Mouse (Mus musculus): ENCODE results near the gene Myh14. TPM values are rescaled to one million over a fixed set of nuclear protein-coding genes. Genes with fewer than 3 reads are reported as not detected.

The Myh14 gene
- polyA plus RNA-seq, 1 experiment from 2014 or later: 1.7 TPM

- H3K4me2 ChIP-seq (ENCODE audit: low read depth, low read length, severe bottlenecking): no peak overlapping the region
- no peak for DNase-seq (ENCODE audit: low spot score)
- no peaks in the 10 kb centered on the region for H3K4me1 ChIP-seq (replicated peaks; ENCODE audit: control insufficient read depth, insufficient read depth, low read length)
- no peak overlapping the region for H3K9ac ChIP-seq (ENCODE audit: low read length)
- no peak for ATAC-seq (replicated peaks; ENCODE audit: low FRiP score)
- H3K27ac ChIP-seq (ENCODE audit: low read depth, low read length): no peak overlapping the region
- no peaks in the 10 kb centered on the region for H3K36me3 ChIP-seq (ENCODE audit: control insufficient read depth, insufficient read depth, low read length)
- 68% methylated on average over 14 of the region's 14 CpGs for WGBS
- H3K27me3 ChIP-seq (ENCODE audit: control insufficient read depth, insufficient read depth, low read length): no peaks in the 10 kb centered on the region
- no peaks in the 10 kb centered on the region for H3K9me3 ChIP-seq (ENCODE audit: control insufficient read depth, low read length)
- H3K4me3 ChIP-seq (ENCODE audit: low read depth, low read length): no peak overlapping the region
These were observed 45.8 kb downstream of the Myh14 start for GRCm38 (mm10) chr7:44624828-44625227.

GRCm38 (mm10) chr7:44624543-44624826, 46.2 kb downstream of the Myh14 start:
- WGBS: 87% methylated on average over 3 of the region's 3 CpGs
- no peak overlapping the region for H3K4me2 ChIP-seq (ENCODE audit: low read depth, low read length, severe bottlenecking)
- no peaks in the 10 kb centered on the region for H3K9me3 ChIP-seq (ENCODE audit: control insufficient read depth, low read length)
- no peaks in the 10 kb centered on the region for H3K36me3 ChIP-seq (ENCODE audit: control insufficient read depth, insufficient read depth, low read length)
- no peak for ATAC-seq (replicated peaks; ENCODE audit: low FRiP score)
- DNase-seq (ENCODE audit: low spot score): no peak
- no peak overlapping the region for H3K9ac ChIP-seq (ENCODE audit: low read length)
- H3K4me1 ChIP-seq (replicated peaks; ENCODE audit: control insufficient read depth, insufficient read depth, low read length): no peaks in the 10 kb centered on the region
- no peak overlapping the region for H3K27ac ChIP-seq (ENCODE audit: low read depth, low read length)
- H3K4me3 ChIP-seq (ENCODE audit: low read depth, low read length): no peak overlapping the region
- H3K27me3 ChIP-seq (ENCODE audit: control insufficient read depth, insufficient read depth, low read length): no peaks in the 10 kb centered on the region

- Histone ChIP-seq H3K27ac (ENCODE audit: low read depth, low read length) (no peak overlapping the region), H3K4me3 (ENCODE audit: low read depth, low read length) (no peak overlapping the region), H3K9ac (ENCODE audit: low read length) (no peak overlapping the region), H3K27me3 (ENCODE audit: control insufficient read depth, insufficient read depth, low read length) (no peaks in the 10 kb centered on the region), H3K36me3 (ENCODE audit: control insufficient read depth, insufficient read depth, low read length) (no peaks in the 10 kb centered on the region), H3K4me1 (replicated peaks; ENCODE audit: control insufficient read depth, insufficient read depth, low read length) (no peaks in the 10 kb centered on the region), H3K9me3 (ENCODE audit: control insufficient read depth, low read length) (no peaks in the 10 kb centered on the region), H3K4me2 (ENCODE audit: low read depth, low read length, severe bottlenecking) (no peak overlapping the region)
- ATAC-seq (replicated peaks; ENCODE audit: low FRiP score) (no peak), DNase-seq (ENCODE audit: low spot score) (no peak)
- 48% methylated on average over 18 of the region's 18 CpGs for WGBS
These were observed 46.7 kb downstream of the Myh14 start for GRCm38 (mm10) chr7:44623714-44624542.

DNA sequence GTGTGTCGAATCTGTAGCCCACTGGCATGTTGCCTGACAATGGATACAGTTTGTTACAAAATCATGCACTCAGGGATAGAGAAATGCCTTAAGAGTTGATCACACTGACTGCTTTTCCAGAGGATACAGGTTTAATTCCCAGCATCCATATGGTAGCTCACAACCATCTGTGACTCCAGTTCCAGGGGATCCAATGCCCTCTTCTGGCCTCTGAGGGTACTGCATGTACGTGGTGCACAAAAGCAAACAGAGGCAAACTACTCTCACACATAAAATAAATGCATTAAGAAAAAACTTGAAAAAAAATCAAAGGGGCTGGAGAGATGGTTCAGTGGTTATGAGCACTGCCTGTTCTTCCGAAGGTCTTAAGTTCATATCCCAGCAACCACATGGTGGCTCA, 53.6 kb downstream of the Myh14 start:
- Histone ChIP-seq H3K27ac (ENCODE audit: low read depth, low read length) (no peak overlapping the region), H3K36me3 (ENCODE audit: control insufficient read depth, insufficient read depth, low read length) (no peaks in the 10 kb centered on the region), H3K4me2 (ENCODE audit: low read depth, low read length, severe bottlenecking) (no peak overlapping the region), H3K4me1 (replicated peaks; ENCODE audit: control insufficient read depth, insufficient read depth, low read length) (peaks cover 5% of the 10 kb centered on the region; the same call in 1 of the 2 replicates), H3K9me3 (ENCODE audit: control insufficient read depth, low read length) (no peaks in the 10 kb centered on the region), H3K27me3 (ENCODE audit: control insufficient read depth, insufficient read depth, low read length) (peaks cover 10% of the 10 kb centered on the region), H3K9ac (ENCODE audit: low read length) (no peak overlapping the region), H3K4me3 (ENCODE audit: low read depth, low read length) (no peak overlapping the region)
- DNase-seq (ENCODE audit: low spot score) (no peak), ATAC-seq (replicated peaks; ENCODE audit: low FRiP score) (no peak)
- WGBS: 73% methylated on average over 3 of the region's 3 CpGs

- Histone ChIP-seq H3K9ac (ENCODE audit: low read length) (no peak overlapping the region), H3K27me3 (ENCODE audit: control insufficient read depth, insufficient read depth, low read length) (peaks cover 10% of the 10 kb centered on the region), H3K4me1 (replicated peaks; ENCODE audit: control insufficient read depth, insufficient read depth, low read length) (peaks cover 5% of the 10 kb centered on the region; the same call in 1 of the 2 replicates), H3K9me3 (ENCODE audit: control insufficient read depth, low read length) (no peaks in the 10 kb centered on the region), H3K4me2 (ENCODE audit: low read depth, low read length, severe bottlenecking) (no peak overlapping the region), H3K36me3 (ENCODE audit: control insufficient read depth, insufficient read depth, low read length) (no peaks in the 10 kb centered on the region), H3K4me3 (ENCODE audit: low read depth, low read length) (no peak overlapping the region), H3K27ac (ENCODE audit: low read depth, low read length) (no peak overlapping the region)
- DNase-seq (ENCODE audit: low spot score): no peak
- 77% methylated on average over 14 of the region's 14 CpGs for WGBS
- ATAC-seq (replicated peaks; ENCODE audit: low FRiP score): no peak
These were observed 54.7 kb downstream of the Myh14 start for GRCm38 (mm10) chr7:44615987-44616386.

GRCm38 (mm10) chr7:44615309-44615708, 55.3 kb downstream of the Myh14 start:
- no peak for DNase-seq (ENCODE audit: low spot score)
- Histone ChIP-seq H3K27ac (ENCODE audit: low read depth, low read length) (no peak overlapping the region), H3K27me3 (ENCODE audit: control insufficient read depth, insufficient read depth, low read length) (peaks cover 10% of the 10 kb centered on the region), H3K4me2 (ENCODE audit: low read depth, low read length, severe bottlenecking) (no peak overlapping the region), H3K9me3 (ENCODE audit: control insufficient read depth, low read length) (no peaks in the 10 kb centered on the region), H3K4me3 (ENCODE audit: low read depth, low read length) (no peak overlapping the region), H3K36me3 (ENCODE audit: control insufficient read depth, insufficient read depth, low read length) (no peaks in the 10 kb centered on the region), H3K4me1 (replicated peaks; ENCODE audit: control insufficient read depth, insufficient read depth, low read length) (peaks cover 5% of the 10 kb centered on the region; the same call in 1 of the 2 replicates), H3K9ac (ENCODE audit: low read length) (no peak overlapping the region)
- ATAC-seq (replicated peaks; ENCODE audit: low FRiP score): no peak
- 16% methylated on average over 10 of the region's 10 CpGs for WGBS

GRCm38 (mm10) chr7:44614041-44614688, 56.5 kb downstream of the Myh14 start:
- DNase-seq (ENCODE audit: low spot score) (peak; percentile 54), ATAC-seq (replicated peaks; ENCODE audit: low FRiP score) (no peak)
- no peaks in the 10 kb centered on the region for H3K36me3 ChIP-seq (ENCODE audit: control insufficient read depth, insufficient read depth, low read length)
- peaks cover 10% of the 10 kb centered on the region for H3K27me3 ChIP-seq (ENCODE audit: control insufficient read depth, insufficient read depth, low read length)
- WGBS: 4% methylated on average over 20 of the region's 20 CpGs
- no peak overlapping the region; the same call in 1 of the 2 replicates for H3K9ac ChIP-seq (ENCODE audit: low read length)
- H3K4me1 ChIP-seq (replicated peaks; ENCODE audit: control insufficient read depth, insufficient read depth, low read length): peaks cover 5% of the 10 kb centered on the region; the same call in 1 of the 2 replicates
- peak overlapping the region; percentile 21; the same call in 1 of the 2 replicates for H3K4me2 ChIP-seq (ENCODE audit: low read depth, low read length, severe bottlenecking)
- no peak overlapping the region for H3K27ac ChIP-seq (ENCODE audit: low read depth, low read length)
- H3K9me3 ChIP-seq (ENCODE audit: control insufficient read depth, low read length): no peaks in the 10 kb centered on the region
- H3K4me3 ChIP-seq (ENCODE audit: low read depth, low read length): no peak overlapping the region

DNA sequence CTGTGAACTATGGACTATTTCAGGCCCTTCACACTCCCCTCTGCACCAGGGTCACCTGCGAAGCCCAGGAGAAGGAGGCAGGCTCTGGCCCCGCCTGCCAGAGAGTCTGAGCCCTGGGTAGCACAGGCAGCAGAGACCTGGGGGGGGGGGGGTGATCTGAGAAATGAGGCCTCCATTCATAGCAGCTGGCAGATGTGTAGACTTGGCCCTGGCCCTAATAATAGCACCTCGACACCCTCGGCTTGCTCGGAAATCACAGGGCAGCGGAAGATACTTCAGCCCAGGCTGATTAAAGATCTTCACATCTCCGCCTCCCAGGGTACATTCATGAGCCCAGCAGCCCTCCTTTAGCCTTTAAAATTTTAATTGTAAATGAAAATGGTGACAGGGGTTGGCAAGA, 58.5 kb downstream of the Myh14 start:
- DNase-seq (ENCODE audit: low spot score): no peak
- no peak overlapping the region for H3K4me3 ChIP-seq (ENCODE audit: low read depth, low read length)
- H3K36me3 ChIP-seq (ENCODE audit: control insufficient read depth, insufficient read depth, low read length): no peaks in the 10 kb centered on the region
- peaks cover 5% of the 10 kb centered on the region; the same call in 1 of the 2 replicates for H3K4me1 ChIP-seq (replicated peaks; ENCODE audit: control insufficient read depth, insufficient read depth, low read length)
- ATAC-seq (replicated peaks; ENCODE audit: low FRiP score): no peak
- H3K27ac ChIP-seq (ENCODE audit: low read depth, low read length): no peak overlapping the region
- H3K9me3 ChIP-seq (ENCODE audit: control insufficient read depth, low read length): no peaks in the 10 kb centered on the region
- H3K27me3 ChIP-seq (ENCODE audit: control insufficient read depth, insufficient read depth, low read length): peaks cover 10% of the 10 kb centered on the region
- H3K9ac ChIP-seq (ENCODE audit: low read length): no peak overlapping the region
- WGBS: 79% methylated on average over 7 of the region's 7 CpGs
- H3K4me2 ChIP-seq (ENCODE audit: low read depth, low read length, severe bottlenecking): no peak overlapping the region
